Mouse (Mus musculus): ENCODE data around the gene Serpina12. TPM values are rescaled to one million over a fixed set of nuclear protein-coding genes. Genes with fewer than 3 reads are reported as not detected.

Serpina12 gene
- polyA plus RNA-seq, 1 experiment: not detected

DNA sequence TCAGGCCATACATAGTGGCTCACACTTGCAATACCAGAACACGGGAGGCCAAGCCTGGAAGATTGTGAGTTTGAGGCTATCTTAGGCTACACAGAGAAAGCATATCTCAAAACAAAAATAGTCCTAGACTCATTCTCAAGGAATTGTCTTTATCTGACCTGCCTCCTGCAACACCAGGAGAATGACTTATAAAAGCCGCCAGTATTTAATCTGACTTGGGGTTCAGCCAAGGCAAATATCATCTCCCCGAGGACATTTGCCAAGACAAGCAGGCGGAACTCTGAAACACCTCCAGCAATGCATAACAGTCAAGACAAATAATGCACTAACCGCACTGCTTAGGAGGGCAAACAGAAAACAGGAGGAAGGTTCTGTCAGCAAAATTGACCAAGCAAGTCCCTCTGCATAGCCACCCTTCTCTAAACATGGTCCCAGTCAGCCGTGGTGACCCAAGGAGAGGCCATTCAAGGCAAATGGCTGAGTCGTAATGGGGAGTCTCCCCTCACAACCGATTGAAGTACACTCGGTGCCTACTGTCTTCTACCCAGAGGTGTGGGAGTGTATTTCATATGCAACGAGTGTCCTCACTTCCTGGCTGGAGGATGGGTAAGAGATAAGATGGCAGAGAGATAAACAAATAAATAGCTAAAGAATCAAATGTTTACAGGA, 41.5 kb downstream of the Serpina12 start:
- TF ChIP-seq POLR2A (IDR thresholded peaks at IDR 0.05; ENCODE audit: borderline replicate concordance, extremely low read depth, insufficient read depth, insufficient read length, poor library complexity, severe bottlenecking) (no peak), CTCF (IDR thresholded peaks at IDR 0.05; ENCODE audit: borderline replicate concordance, extremely low read depth, insufficient read depth, insufficient read length) (no peak)
- peak; percentile 23 for DNase-seq (ENCODE audit: low read depth)

DNA sequence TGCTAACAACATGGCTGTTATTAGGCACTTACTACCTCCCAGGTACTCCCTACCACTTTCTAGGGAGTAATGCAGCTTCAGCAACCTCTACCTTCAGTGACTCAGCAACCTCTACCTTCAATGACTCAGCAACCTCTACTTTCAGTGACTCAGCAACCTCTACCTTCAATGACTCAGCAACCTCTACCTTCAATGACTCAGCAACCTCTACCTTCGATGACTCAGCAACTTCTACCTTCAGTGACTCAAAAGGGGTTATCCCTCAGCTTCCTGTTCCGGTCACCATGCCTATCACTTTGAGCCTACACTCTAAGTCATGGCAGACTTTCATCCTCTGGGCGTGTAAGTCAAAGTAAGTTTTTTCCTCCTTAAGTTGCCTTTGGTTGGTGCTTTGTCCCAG, 43.6 kb downstream of the Serpina12 start:
- no peak for DNase-seq (ENCODE audit: low read depth)

DNA sequence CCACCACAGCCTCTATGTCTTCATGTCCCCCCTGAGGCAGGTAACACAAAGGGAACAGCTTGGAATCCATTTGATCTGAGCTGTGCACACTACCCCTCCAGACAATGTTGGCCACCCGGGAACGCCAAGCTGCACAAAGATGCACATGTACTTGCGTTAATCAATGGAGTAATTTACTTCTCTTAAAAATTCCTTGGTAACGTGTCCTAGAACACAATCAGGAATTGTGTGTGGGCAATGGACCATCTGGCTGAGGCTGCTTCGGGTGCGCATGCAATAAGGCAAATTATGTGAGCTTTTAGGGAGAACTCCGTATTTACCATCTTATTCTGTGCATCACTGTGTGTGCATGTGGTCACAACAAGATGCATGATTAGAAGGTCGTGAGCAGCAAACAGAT, 44.6 kb downstream of the Serpina12 start:
- DNase-seq (ENCODE audit: low read depth): no peak
- no peak for TF ChIP-seq CTCF (IDR thresholded peaks at IDR 0.05; ENCODE audit: borderline replicate concordance, extremely low read depth, insufficient read depth, insufficient read length)
- TF ChIP-seq POLR2A (IDR thresholded peaks at IDR 0.05; ENCODE audit: borderline replicate concordance, extremely low read depth, insufficient read depth, insufficient read length, poor library complexity, severe bottlenecking): no peak

More for the DNA sequence above, 43.6 kb downstream of the Serpina12 start:
- TF ChIP-seq CTCF (IDR thresholded peaks at IDR 0.05; ENCODE audit: borderline replicate concordance, extremely low read depth, insufficient read depth, insufficient read length): no peak
- TF ChIP-seq POLR2A (IDR thresholded peaks at IDR 0.05; ENCODE audit: borderline replicate concordance, extremely low read depth, insufficient read depth, insufficient read length, poor library complexity, severe bottlenecking): no peak

DNA sequence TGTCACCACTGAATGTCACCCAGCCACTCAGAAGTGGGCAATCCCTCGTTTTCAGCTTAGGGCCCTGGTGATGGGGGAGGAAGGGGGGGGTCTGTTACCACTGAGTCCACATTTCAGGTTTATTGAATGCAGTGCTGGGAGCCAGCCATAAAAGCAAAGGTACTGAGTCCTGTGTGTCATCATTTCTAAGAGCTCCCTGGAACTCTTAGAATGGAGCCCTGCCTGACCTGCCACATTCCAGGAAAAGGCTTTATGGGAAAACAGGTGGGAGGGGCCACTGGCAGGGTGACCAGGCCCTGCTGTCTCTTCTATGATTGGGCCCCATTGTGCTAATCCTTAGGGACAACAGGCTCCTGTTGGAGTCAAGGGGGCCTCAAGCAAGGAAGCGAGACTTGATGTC, 47.7 kb downstream of the Serpina12 start:
- DNase-seq (ENCODE audit: low read depth): no peak
- no peak for TF ChIP-seq CTCF (IDR thresholded peaks at IDR 0.05; ENCODE audit: borderline replicate concordance, extremely low read depth, insufficient read depth, insufficient read length)
- TF ChIP-seq POLR2A (IDR thresholded peaks at IDR 0.05; ENCODE audit: borderline replicate concordance, extremely low read depth, insufficient read depth, insufficient read length, poor library complexity, severe bottlenecking): no peak

DNA sequence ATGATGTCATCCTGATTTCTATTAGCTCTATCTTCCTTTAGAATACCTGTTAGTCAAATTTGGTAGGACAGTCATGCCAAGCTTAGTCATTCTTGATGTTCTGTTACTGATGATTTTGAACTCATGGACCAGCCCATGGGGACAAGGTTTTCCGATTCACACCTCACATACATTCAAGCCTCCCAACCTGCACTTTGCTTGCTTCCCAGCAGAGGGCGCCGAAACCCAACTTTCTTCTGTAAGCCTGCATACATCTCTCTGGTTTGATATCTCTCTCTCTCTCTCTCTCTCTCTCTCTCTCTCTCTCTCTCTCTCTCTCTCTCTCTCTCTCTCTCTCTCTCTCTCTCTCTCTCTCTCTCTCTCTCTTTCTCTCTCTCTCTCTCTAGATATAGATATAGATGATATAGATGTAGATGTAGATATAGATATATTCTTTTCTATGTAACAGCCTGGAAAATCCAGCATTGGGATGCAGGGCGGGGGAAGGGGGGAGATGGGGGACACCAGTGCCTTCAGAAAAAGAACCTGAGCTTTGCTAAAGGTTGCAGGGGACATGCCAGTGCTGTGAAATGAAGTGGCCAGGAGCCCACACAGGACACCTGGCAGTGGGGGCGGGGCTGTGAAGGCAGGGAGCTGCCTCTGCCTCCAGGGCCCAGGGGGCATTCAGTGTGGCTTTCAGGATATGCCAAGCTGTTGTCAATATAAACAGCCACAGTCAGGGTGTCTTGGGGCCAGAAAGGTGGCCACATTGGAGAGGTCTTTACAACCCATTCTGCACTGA, 48.8 kb downstream of the Serpina12 start:
- DNase-seq (ENCODE audit: low read depth): peak; percentile 81
- TF ChIP-seq POLR2A (IDR thresholded peaks at IDR 0.05; ENCODE audit: borderline replicate concordance, extremely low read depth, insufficient read depth, insufficient read length, poor library complexity, severe bottlenecking) (no peak), CTCF (IDR thresholded peaks at IDR 0.05; ENCODE audit: borderline replicate concordance, extremely low read depth, insufficient read depth, insufficient read length) (peak; percentile 93)

DNA sequence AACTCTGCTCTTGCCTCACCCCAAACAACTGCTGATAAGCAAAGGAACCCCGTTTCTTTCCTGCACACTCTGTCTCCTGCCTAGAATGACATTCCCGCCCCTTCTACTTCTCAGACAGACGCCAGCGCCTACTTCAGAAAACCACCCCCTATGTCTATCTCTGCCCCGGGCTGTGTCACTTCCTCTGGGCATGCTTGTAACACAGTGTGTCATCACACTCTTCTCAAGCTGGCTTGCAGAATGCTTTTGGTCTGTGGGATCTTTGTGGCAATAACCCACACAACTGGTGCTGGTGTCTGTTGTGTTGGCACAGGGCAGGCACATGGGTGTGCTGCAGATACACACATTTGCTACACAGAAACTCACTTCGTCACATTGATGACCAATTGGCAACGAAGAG, 51.3 kb downstream of the Serpina12 start:
- no peak for DNase-seq (ENCODE audit: low read depth)
- TF ChIP-seq POLR2A (IDR thresholded peaks at IDR 0.05; ENCODE audit: borderline replicate concordance, extremely low read depth, insufficient read depth, insufficient read length, poor library complexity, severe bottlenecking) (no peak), CTCF (IDR thresholded peaks at IDR 0.05; ENCODE audit: borderline replicate concordance, extremely low read depth, insufficient read depth, insufficient read length) (no peak)

DNA sequence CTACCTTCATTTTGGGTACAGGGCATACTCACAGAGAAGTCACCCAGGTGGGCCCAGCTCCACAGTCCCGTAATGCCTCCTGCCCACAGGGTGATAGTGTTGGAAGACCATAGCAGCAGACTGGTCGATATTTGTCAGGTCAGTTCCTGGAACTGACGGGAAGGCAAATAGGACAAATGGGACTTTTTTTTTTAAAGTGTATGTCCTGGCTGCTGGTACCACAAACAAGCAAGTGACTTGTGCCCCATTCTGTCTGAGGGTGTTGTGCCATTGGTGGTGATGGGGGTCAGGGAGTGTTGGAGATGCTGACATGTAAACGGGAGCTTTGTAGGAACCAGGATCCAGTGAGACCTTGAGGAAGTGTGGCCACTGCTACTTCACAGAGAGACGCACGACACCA, 54.4 kb downstream of the Serpina12 start, which contains the start of gene Serpina11:
TSS of gene Serpina11 (minus strand) at position 101 of the 400 bp plus-strand sequence.
- TF ChIP-seq POLR2A (IDR thresholded peaks at IDR 0.05; ENCODE audit: borderline replicate concordance, extremely low read depth, insufficient read depth, insufficient read length, poor library complexity, severe bottlenecking) (no peak), CTCF (IDR thresholded peaks at IDR 0.05; ENCODE audit: borderline replicate concordance, extremely low read depth, insufficient read depth, insufficient read length) (no peak)
- no peak for DNase-seq (ENCODE audit: low read depth)

DNA sequence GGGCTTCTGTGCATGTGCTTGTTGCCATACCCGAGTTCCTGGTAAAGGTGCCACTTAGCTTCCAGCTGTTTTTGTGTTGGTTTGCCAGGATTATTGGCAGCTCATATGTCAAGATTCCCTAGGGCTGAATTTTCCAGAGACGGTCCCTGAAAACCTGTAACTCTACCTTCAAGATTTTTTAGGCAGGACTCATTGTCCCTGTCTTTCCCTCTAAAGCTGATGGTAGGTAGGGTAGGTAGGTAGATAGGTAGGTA, 54.8 kb downstream of the Serpina12 start:
- DNase-seq (ENCODE audit: low read depth): no peak
- TF ChIP-seq CTCF (IDR thresholded peaks at IDR 0.05; ENCODE audit: borderline replicate concordance, extremely low read depth, insufficient read depth, insufficient read length) (no peak), POLR2A (IDR thresholded peaks at IDR 0.05; ENCODE audit: borderline replicate concordance, extremely low read depth, insufficient read depth, insufficient read length, poor library complexity, severe bottlenecking) (no peak)

DNA sequence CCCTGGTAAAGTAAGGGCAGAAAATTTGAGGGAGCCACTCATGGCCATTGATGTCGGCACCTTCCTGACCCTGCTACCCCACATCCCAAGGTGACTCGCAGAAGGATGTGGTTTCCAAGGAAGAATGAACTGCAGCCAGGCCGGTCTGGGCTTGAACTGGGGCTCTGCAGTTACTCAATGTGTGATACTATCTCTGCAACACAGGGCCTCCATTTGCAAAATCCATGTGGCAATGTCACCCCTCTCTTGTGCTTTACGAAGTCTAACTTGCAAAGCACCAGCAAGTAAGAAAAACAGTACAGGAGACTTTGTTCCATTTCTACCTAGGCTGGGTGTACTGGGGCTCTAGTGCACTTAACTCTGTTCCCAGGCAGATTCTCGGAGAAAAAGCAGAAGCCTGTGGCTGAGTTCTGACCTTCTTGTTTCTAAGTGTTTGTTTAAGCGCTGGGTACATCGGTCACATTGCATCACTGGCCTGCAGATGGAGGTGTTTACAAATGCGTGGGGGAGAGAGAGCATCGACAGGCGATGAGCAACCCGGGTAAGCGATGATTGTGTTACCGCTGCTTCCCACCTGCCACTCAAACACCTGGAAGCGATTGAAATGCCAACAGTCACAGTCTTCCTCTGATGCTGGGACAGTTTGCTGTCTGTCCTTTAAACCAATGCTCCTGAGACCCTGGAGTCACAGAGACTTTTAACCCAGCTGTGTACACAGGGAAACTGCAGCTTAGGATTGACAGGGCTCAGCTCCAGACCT, 55.3 kb downstream of the Serpina12 start:
- TF ChIP-seq CTCF (IDR thresholded peaks at IDR 0.05; ENCODE audit: borderline replicate concordance, extremely low read depth, insufficient read depth, insufficient read length) (no peak), POLR2A (IDR thresholded peaks at IDR 0.05; ENCODE audit: borderline replicate concordance, extremely low read depth, insufficient read depth, insufficient read length, poor library complexity, severe bottlenecking) (no peak)
- DNase-seq (ENCODE audit: low read depth): peak; percentile 7

DNA sequence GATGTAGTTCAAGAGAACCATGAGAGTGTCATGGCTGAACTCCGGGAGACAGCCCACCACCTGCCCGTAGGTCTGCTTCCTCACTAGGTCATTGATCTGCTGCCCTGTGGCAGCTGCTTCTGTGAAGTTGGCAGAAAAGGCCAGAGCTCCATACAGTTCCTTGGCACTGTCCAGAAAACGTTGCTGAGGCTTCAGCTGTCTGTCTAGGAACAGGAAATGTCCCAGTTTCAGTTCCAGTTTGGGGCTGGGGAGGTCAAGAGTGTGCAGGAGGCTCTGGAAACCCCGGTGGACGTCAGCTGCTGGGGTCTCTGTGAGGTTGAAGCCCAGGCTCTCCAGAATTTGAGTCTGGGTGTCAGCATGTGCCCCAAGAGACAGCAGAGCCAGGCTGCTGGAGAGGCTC, 58.4 kb downstream of the Serpina12 start:
- no peak for TF ChIP-seq POLR2A (IDR thresholded peaks at IDR 0.05; ENCODE audit: borderline replicate concordance, extremely low read depth, insufficient read depth, insufficient read length, poor library complexity, severe bottlenecking)
- no peak for TF ChIP-seq CTCF (IDR thresholded peaks at IDR 0.05; ENCODE audit: borderline replicate concordance, extremely low read depth, insufficient read depth, insufficient read length)
- DNase-seq (ENCODE audit: low read depth): no peak

DNA sequence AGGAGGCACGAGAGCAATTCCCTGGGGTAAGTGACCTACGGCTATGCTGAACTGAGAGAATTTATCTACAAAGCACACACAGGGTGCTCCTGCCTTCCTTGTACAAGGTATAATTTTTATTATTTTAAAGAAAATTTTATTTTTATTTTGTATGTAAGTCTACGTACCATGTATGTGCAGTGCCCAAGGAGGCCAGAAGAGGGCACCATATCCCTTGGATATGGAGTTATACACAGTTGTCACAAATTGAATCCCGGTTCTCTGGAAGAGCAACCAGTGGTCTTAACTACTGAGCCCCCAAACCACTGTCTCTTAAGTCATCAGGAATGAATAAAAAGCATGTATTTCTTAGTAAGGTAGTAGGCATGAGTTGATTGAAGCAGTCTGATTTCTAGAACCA, 59.3 kb downstream of the Serpina12 start:
- TF ChIP-seq POLR2A (IDR thresholded peaks at IDR 0.05; ENCODE audit: borderline replicate concordance, extremely low read depth, insufficient read depth, insufficient read length, poor library complexity, severe bottlenecking): no peak
- peak; percentile 51; the same call in 1 of the 2 replicates for TF ChIP-seq CTCF (IDR thresholded peaks at IDR 0.05; ENCODE audit: borderline replicate concordance, extremely low read depth, insufficient read depth, insufficient read length)
- DNase-seq (ENCODE audit: low read depth): peak; percentile 64

Data from brain, embryonic 14.5 days (tissue).